In the genomic region with DNA sequence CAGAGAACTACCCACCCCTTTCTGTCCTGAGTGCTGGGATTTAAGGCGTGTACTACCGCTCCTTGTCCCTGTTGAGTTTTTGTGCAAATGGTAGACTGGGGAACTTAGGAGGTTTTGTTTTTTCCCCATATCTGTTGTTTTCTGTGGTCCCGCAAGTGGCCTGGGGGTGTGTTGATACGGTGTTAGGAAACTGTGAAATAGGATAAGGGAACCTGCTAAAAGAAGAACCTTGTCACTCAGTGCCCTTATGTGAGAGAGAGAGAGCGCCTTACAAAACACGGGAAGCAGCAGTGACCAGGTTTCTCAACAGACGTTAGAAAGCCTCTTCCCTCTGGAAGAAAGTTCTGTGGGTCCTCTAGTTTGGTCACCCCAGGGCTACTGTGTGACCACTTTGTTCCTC, we compare ENCODE assay signal across 21 mouse cellular contexts. TPM values are rescaled to one million over a fixed set of nuclear protein-coding genes. Genes with fewer than 3 reads are reported as not detected.
DNase-seq lines count a peak whose midpoint lies in the region; ATAC-seq and TF ChIP-seq lines count a peak whose summit lies in the region.
"Had no signal": no experiment of that assay in that cellular context is flagged by ENCODE, and none has a peak within 500 bp of the region (broad histone marks: within the 10 kb centered on the region; RNA-seq: fewer than 3 reads in every experiment).

No protein-coding gene starts in this region.

- H3K27me3 ChIP-seq in liver, embryonic 12.5 days (replicated peaks): no peaks in the 10 kb centered on the region
- no peaks in the 10 kb centered on the region for H3K27me3 ChIP-seq in forebrain, embryonic 16.5 days (replicated peaks; ENCODE audit: control insufficient read depth, insufficient read depth, low read length)
- H3K27me3 ChIP-seq in kidney, adult 2 months (replicated peaks; ENCODE audit: control insufficient read depth, insufficient read depth, low read length): no peaks in the 10 kb centered on the region
- H3K27me3 ChIP-seq: hindbrain, embryonic 15.5 days; midbrain, embryonic 15.5 days; neural tube, embryonic 13.5 days; stomach, embryonic 15.5 days had no signal

- H3K36me3 ChIP-seq in liver, embryonic 12.5 days: peaks cover 47% of the 10 kb centered on the region
- H3K36me3 ChIP-seq in forebrain, embryonic 16.5 days (ENCODE audit: control insufficient read depth, insufficient read depth): peaks cover 2% of the 10 kb centered on the region; the same call in 1 of the 2 replicates
- peaks cover 1% of the 10 kb centered on the region; the same call in 1 of the 2 replicates for H3K36me3 ChIP-seq in kidney, adult 2 months (ENCODE audit: control insufficient read depth, insufficient read depth, low read length)

- WGBS in liver, embryonic 12.5 days (ENCODE audit: insufficient replicate concordance): 26% methylated on average over 7 of the region's 7 CpGs
- WGBS in forebrain, embryonic 16.5 days: 87% methylated on average over 7 of the region's 7 CpGs
- 81% methylated on average over 7 of the region's 7 CpGs for WGBS in kidney, adult 2 months

- no peak for TF ChIP-seq POLR2A in kidney, adult 2 months (IDR thresholded peaks at IDR 0.05; ENCODE audit: low read depth, low read length)

- H3K4me2 ChIP-seq in liver, embryonic 12.5 days: peak overlapping the region; percentile 41
- H3K4me2 ChIP-seq in forebrain, embryonic 16.5 days (ENCODE audit: low read length): no peak overlapping the region
- H3K4me2 ChIP-seq: hindbrain, embryonic 15.5 days; midbrain, embryonic 15.5 days; neural tube, embryonic 13.5 days; stomach, embryonic 15.5 days had no signal

- peaks cover 34% of the 10 kb centered on the region for H3K4me1 ChIP-seq in liver, embryonic 12.5 days
- peaks cover 4% of the 10 kb centered on the region for H3K4me1 ChIP-seq in forebrain, embryonic 16.5 days (replicated peaks; ENCODE audit: control insufficient read depth, insufficient read depth, low read length)
- H3K4me1 ChIP-seq in kidney, adult 2 months (ENCODE audit: control insufficient read depth, insufficient read depth, low read length): peaks cover under 1% of the 10 kb centered on the region; the same call in 1 of the 2 replicates
- H3K4me1 ChIP-seq: stomach, embryonic 15.5 days had no signal

- ATAC-seq in liver, embryonic 12.5 days: peak; percentile 79
- peak; percentile 88 for ATAC-seq in megakaryocyte, adult 5-6 weeks (ENCODE audit: poor library complexity, severe bottlenecking)
- ATAC-seq in forebrain, embryonic 16.5 days: no peak
- ATAC-seq: midbrain, embryonic 15.5 days had no signal

- 0 out of 2 replicates have a peak overlapping the region, but pooled peaks have one; percentile 1 for H3K4me3 ChIP-seq in liver, embryonic 12.5 days
- H3K4me3 ChIP-seq in forebrain, embryonic 16.5 days (replicated peaks; ENCODE audit: low read length): no peak overlapping the region
- H3K4me3 ChIP-seq in kidney, adult 2 months (ENCODE audit: insufficient read depth, low read depth, low read length): no peak overlapping the region
- H3K4me3 ChIP-seq: heart, adult 2 months; hindbrain, embryonic 15.5 days; layer of hippocampus, adult 2 months; midbrain, embryonic 15.5 days; myocyte; neural tube, embryonic 13.5 days; stomach, embryonic 15.5 days had no signal

- no peaks in the 10 kb centered on the region for H3K9me3 ChIP-seq in liver, embryonic 12.5 days (replicated peaks)
- no peaks in the 10 kb centered on the region for H3K9me3 ChIP-seq in forebrain, embryonic 16.5 days (ENCODE audit: control insufficient read depth, low read length)
- H3K9me3 ChIP-seq: hindbrain, embryonic 15.5 days; midbrain, embryonic 15.5 days; neural tube, embryonic 13.5 days; stomach, embryonic 15.5 days had no signal

- H3K27ac ChIP-seq in liver, embryonic 12.5 days: peak overlapping the region; percentile 69
- H3K27ac ChIP-seq in forebrain, embryonic 16.5 days (ENCODE audit: low read length): no peak overlapping the region
- no peak overlapping the region for H3K27ac ChIP-seq in kidney, adult 2 months (ENCODE audit: insufficient read depth, low read depth, low read length)
- H3K27ac ChIP-seq: heart, adult 2 months; hindbrain, embryonic 15.5 days; layer of hippocampus, adult 2 months; midbrain, embryonic 15.5 days; neural tube, embryonic 13.5 days; stomach, embryonic 15.5 days had no signal

- peak; percentile 81 for DNase-seq in 416B (ENCODE audit: low read depth)
- DNase-seq in c-Kit-positive CD71-positive TER-119-negative erythroid progenitor cells, embryonic 14.5 days (ENCODE audit: low read depth): peak; percentile 61
- no peak for DNase-seq in T-cell, adult 2 months (ENCODE audit: low spot score)
- no peak for DNase-seq in kidney, adult 2 months
- no peak for DNase-seq in thymus, postnatal 14 days
- DNase-seq: adrenal gland, postnatal 10 days; cerebellum, adult 9-10 months; gastrocnemius, postnatal 25 days; heart, adult 2 months; kidney, adult 8-10 months; kidney, postnatal 14 days; layer of hippocampus, postnatal 36 days had no signal

- TF ChIP-seq CTCF in kidney, adult 2 months (conservative IDR thresholded peaks at IDR 0.05; ENCODE audit: insufficient read depth, insufficient read length, low read depth, low read length): no peak

- H3K9ac ChIP-seq in liver, embryonic 12.5 days: no peak overlapping the region; the same call in 1 of the 2 replicates
- no peak overlapping the region for H3K9ac ChIP-seq in forebrain, embryonic 16.5 days (replicated peaks; ENCODE audit: low read depth, low read length)
- H3K9ac ChIP-seq: hindbrain, embryonic 15.5 days; midbrain, embryonic 15.5 days; neural tube, embryonic 13.5 days; stomach, embryonic 15.5 days had no signal

RNA-seq across cellular contexts. Expression of gene Zfyve27, which starts 13.1 kb away (rescaled TPM):
- polyA plus RNA-seq in liver, embryonic 12.5 days (2016; fragmentation: Nextera tagmentation; extraction: Ambion mirVana): 11.6 and 13.2 TPM in 2 replicates
- 7.9 and 13.1 TPM in 2 replicates for total RNA-seq in megakaryocyte, adult 5-6 weeks (2015)
- total RNA-seq in megakaryocyte, adult 5-6 weeks (2017): 21.3 and 26.3 TPM in 2 replicates
- 65.4 and 78.7 TPM in 2 replicates for polyA plus RNA-seq in forebrain, embryonic 16.5 days (2015; fragmentation: Nextera tagmentation; extraction: Ambion mirVana)
- polyA plus RNA-seq in kidney, adult 2 months (2012; rRNA removed): 30.7 and 32.6 TPM in 2 replicates

RNA-seq across cellular contexts. Expression of gene Sfrp5, which starts 25.2 kb away (rescaled TPM):
- 1.6 and 2.2 TPM in 2 replicates for polyA plus RNA-seq in liver, embryonic 12.5 days (2016; fragmentation: Nextera tagmentation; extraction: Ambion mirVana)
- not detected in 2 replicates for total RNA-seq in megakaryocyte, adult 5-6 weeks (2015)
- total RNA-seq in megakaryocyte, adult 5-6 weeks (2017): not detected in 2 replicates
- polyA plus RNA-seq in forebrain, embryonic 16.5 days (2015; fragmentation: Nextera tagmentation; extraction: Ambion mirVana): 1.2 and 1.5 TPM in 2 replicates
- 3.6 and 4.8 TPM in 2 replicates for polyA plus RNA-seq in kidney, adult 2 months (2012; rRNA removed)

RNA-seq across cellular contexts. Expression of gene Marveld1, which starts 29.6 kb away (rescaled TPM):
- 4.6 and 5.3 TPM in 2 replicates for polyA plus RNA-seq in liver, embryonic 12.5 days (2016; fragmentation: Nextera tagmentation; extraction: Ambion mirVana)
- total RNA-seq in megakaryocyte, adult 5-6 weeks (2015): 5.7 and 6.7 TPM in 2 replicates
- total RNA-seq in megakaryocyte, adult 5-6 weeks (2017): 7.9 and 9.4 TPM in 2 replicates
- 1.5 and 2.0 TPM in 2 replicates for polyA plus RNA-seq in forebrain, embryonic 16.5 days (2015; fragmentation: Nextera tagmentation; extraction: Ambion mirVana)
- polyA plus RNA-seq in kidney, adult 2 months (2012; rRNA removed): 44.6 and 53.2 TPM in 2 replicates

RNA-seq across cellular contexts. Expression of gene Avpi1, which starts 48.0 kb away (rescaled TPM):
- 14.7 and 14.9 TPM in 2 replicates for polyA plus RNA-seq in liver, embryonic 12.5 days (2016; fragmentation: Nextera tagmentation; extraction: Ambion mirVana)
- total RNA-seq in megakaryocyte, adult 5-6 weeks (2015): 1.1 and 1.7 TPM in 2 replicates
- 2.9 and 6.2 TPM in 2 replicates for total RNA-seq in megakaryocyte, adult 5-6 weeks (2017)
- polyA plus RNA-seq in forebrain, embryonic 16.5 days (2015; fragmentation: Nextera tagmentation; extraction: Ambion mirVana): 7.4 and 7.5 TPM in 2 replicates
- polyA plus RNA-seq in kidney, adult 2 months (2012; rRNA removed): 17.5 and 19.5 TPM in 2 replicates

Comparison
In these comparisons a context has a peak if more than half of its experiments do, and no peak if none do; other contexts are left out.
1. DNase-seq: peak in 416B (single experiment) and c-Kit-positive CD71-positive TER-119-negative erythroid progenitor cells, embryonic 14.5 days (single experiment); none in T-cell, adult 2 months (single experiment), kidney, adult 2 months (single experiment) and thymus, postnatal 14 days (single experiment).